Mouse (Mus musculus): ENCODE results near the gene Vmn1r219. TPM values are rescaled to one million over a fixed set of nuclear protein-coding genes. Genes with fewer than 3 reads are reported as not detected.
"Not testable (repeated sequence)": the region's sequence is repeated elsewhere in the genome, so short reads cannot be mapped to it uniquely, and the experiment has no call there.

Gene Vmn1r219
- not detected in 2 replicates for polyA plus RNA-seq (2015; fragmentation: Nextera tagmentation; extraction: Ambion mirVana)

DNA sequence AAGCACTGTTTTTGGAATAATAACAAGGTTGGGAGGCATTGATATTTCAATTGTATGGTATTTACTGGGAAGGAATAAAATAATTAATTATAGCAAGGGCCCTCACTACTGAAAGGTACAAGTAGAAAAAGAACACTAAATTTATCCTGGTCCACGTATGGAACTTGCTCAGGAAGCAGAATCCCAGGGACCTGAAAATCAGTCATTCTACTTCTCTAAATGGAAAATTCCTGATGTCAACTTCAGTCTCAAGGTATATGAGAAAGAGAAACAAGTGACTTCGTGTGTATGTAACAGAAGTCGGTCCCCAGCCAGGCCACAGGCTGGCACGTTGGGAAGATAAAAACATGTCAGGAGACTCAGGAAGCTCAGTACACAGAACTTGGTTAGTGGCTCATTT, at the start of gene Vmn1r219:
Gene Vmn1r219 (plus strand): TSS at position 301 of the 400 bp plus-strand sequence.
- 82% methylated on average over 4 of the region's 4 CpGs for WGBS
- no peak within 1 kb of the TSS for H3K4me2 ChIP-seq (replicated peaks)
- H3K27ac ChIP-seq (replicated peaks), result no peak within 1 kb of the TSS
- no peak within 1 kb of the TSS for H3K9ac ChIP-seq (replicated peaks)
- H3K9me3 ChIP-seq, result no peaks in the 10 kb centered on the region
- no peaks in the 10 kb centered on the region for H3K27me3 ChIP-seq
- no peaks in the 10 kb centered on the region for H3K36me3 ChIP-seq
- ATAC-seq (replicated peaks), result no peak
- H3K4me1 ChIP-seq, result no peaks in the 10 kb centered on the region
- no peak within 1 kb of the TSS for H3K4me3 ChIP-seq

DNA sequence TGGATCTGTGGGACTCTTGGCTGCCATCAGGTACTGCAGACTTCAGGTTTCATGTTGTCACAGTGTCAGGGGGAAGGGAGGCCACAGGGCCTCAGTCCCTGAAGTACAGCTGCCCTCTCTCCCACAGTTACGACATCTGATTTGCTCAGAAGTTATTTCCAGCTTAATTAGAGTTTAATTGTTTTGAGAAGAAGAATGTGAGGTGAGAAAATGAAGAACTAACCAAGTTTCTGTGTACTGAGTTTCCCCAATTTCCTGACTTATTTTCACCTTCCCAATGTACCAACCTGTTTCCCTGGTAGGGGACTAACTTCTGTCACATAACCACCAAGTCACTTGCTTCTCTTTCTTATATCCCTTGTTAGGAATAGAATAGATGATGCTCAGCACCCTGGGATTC, 41.0 kb upstream of the Vmn1r219 start, which contains the start of gene Vmn1r217:
Gene Vmn1r217 (minus strand): TSS at position 101 of the 400 bp plus-strand sequence.
- H3K4me1 ChIP-seq; H3K27ac ChIP-seq (replicated peaks); H3K27me3 ChIP-seq; H3K4me2 ChIP-seq (replicated peaks); H3K9me3 ChIP-seq; H3K4me3 ChIP-seq; H3K36me3 ChIP-seq; ATAC-seq (replicated peaks); H3K9ac ChIP-seq (replicated peaks): not testable (repeated sequence)
- 88% methylated on average over 1 of the region's 1 CpGs for WGBS

GRCm38 (mm10) chr13:23120611-23121010, 38.5 kb upstream of the Vmn1r219 start:
- Histone ChIP-seq H3K27ac (replicated peaks) (no peak overlapping the region), H3K4me3 (no peak overlapping the region), H3K36me3 (no peaks in the 10 kb centered on the region), H3K9me3 (no peaks in the 10 kb centered on the region), H3K4me1 (no peaks in the 10 kb centered on the region), H3K4me2 (replicated peaks) (no peak overlapping the region), H3K9ac (replicated peaks) (no peak overlapping the region), H3K27me3 (no peaks in the 10 kb centered on the region)
- WGBS, result 89% methylated on average over 2 of the region's 2 CpGs
- ATAC-seq (replicated peaks), result no peak

- Histone ChIP-seq H3K9me3 (no peaks in the 10 kb centered on the region), H3K4me3 (no peak within 1 kb of the TSS), H3K27me3 (no peaks in the 10 kb centered on the region), H3K4me2 (replicated peaks) (no peak within 1 kb of the TSS), H3K9ac (replicated peaks) (no peak within 1 kb of the TSS), H3K4me1 (no peaks in the 10 kb centered on the region), H3K27ac (replicated peaks) (no peak within 1 kb of the TSS), H3K36me3 (no peaks in the 10 kb centered on the region)
- ATAC-seq (replicated peaks), result no peak
- WGBS, result 74% methylated on average over 3 of the region's 3 CpGs
Measured at GRCm38 (mm10) chr13:23133099-23133498, 26.0 kb upstream of the Vmn1r219 start, which contains the start of gene Vmn1r218. Gene Vmn1r218 (plus strand): TSS chr13:23133155.

DNA sequence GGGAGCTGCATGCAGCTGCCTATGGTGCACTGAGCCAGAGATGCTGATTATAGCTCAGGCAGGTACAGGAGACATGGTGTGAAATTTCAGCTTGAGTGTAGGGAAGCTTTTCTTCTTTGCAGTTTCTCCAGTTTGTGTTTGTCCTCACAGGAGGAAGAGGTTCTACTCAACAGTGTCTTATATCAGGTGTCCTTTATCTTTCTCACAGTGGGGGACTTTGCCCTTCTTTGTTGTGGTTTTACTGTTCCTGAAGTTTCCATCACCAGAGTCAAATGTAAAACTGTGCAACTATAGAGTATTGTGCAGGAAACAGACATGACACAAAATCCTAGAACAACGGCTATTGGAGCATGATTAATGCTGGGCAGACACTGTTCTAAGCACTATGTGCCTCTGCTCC, 25.6 kb upstream of the Vmn1r219 start:
- no peak overlapping the region for H3K9ac ChIP-seq (replicated peaks)
- no peak for ATAC-seq (replicated peaks)
- H3K4me3 ChIP-seq, result no peak overlapping the region
- H3K27me3 ChIP-seq, result no peaks in the 10 kb centered on the region
- no peaks in the 10 kb centered on the region for H3K4me1 ChIP-seq
- H3K27ac ChIP-seq (replicated peaks), result no peak overlapping the region
- no peaks in the 10 kb centered on the region for H3K36me3 ChIP-seq
- 73% methylated on average over 1 of the region's 1 CpGs for WGBS
- no peaks in the 10 kb centered on the region for H3K9me3 ChIP-seq
- H3K4me2 ChIP-seq (replicated peaks), result no peak overlapping the region

DNA sequence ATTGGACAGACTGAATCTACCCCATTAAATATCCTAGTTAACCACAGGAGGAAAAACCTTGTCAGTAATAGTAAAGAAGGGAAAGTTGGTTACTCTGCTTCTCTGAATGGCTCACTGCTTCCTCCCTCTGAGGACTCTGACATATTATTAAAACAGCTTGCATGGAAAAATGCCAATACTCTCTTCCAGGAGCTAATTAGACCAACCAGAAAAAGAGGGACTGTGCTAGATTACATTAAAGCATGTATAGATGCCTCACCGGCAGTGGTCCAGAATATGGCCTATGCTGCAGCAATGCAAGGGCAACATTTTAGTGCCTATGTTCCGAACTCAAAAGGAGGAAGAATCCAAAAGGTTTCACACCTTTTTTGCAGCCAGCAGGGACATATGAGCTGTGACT, 20.2 kb upstream of the Vmn1r219 start:
- H3K9me3 ChIP-seq, result no peaks in the 10 kb centered on the region
- H3K36me3 ChIP-seq, result no peaks in the 10 kb centered on the region
- no peak overlapping the region for H3K4me3 ChIP-seq
- ATAC-seq (replicated peaks), result peak; percentile 88
- 44% methylated on average over 2 of the region's 2 CpGs for WGBS
- peak overlapping the region; percentile 54 for H3K27ac ChIP-seq (replicated peaks)
- H3K27me3 ChIP-seq, result no peaks in the 10 kb centered on the region
- no peak overlapping the region for H3K9ac ChIP-seq (replicated peaks)
- H3K4me2 ChIP-seq (replicated peaks), result no peak overlapping the region
- no peaks in the 10 kb centered on the region for H3K4me1 ChIP-seq

DNA sequence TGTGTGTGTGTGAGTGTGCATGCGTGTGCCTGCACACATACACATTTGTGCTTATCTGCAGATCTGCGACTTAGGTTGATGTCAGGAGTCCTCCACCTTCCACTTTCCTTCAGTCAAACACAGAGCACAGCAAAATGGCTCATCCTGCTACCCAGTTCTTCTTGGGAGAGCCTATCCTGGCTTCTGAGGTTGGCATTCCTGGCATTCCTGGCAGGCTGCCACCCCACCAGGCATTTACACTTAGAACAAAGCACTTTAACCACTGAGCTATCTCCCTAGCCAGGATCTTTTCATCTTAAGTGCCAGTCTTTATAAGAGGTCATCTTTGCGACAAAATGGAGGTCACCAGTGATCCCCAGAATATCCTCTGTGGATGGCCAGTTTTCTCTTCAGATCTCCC, 1.3 kb upstream of the Vmn1r219 start:
- no peak for ATAC-seq (replicated peaks)
- no peaks in the 10 kb centered on the region for H3K4me1 ChIP-seq
- no peak overlapping the region for H3K4me3 ChIP-seq
- H3K4me2 ChIP-seq (replicated peaks), result no peak overlapping the region
- WGBS, result 58% methylated on average over 3 of the region's 3 CpGs
- H3K36me3 ChIP-seq, result no peaks in the 10 kb centered on the region
- H3K27ac ChIP-seq (replicated peaks), result no peak overlapping the region
- no peaks in the 10 kb centered on the region for H3K9me3 ChIP-seq
- no peaks in the 10 kb centered on the region for H3K27me3 ChIP-seq
- no peak overlapping the region for H3K9ac ChIP-seq (replicated peaks)

DNA sequence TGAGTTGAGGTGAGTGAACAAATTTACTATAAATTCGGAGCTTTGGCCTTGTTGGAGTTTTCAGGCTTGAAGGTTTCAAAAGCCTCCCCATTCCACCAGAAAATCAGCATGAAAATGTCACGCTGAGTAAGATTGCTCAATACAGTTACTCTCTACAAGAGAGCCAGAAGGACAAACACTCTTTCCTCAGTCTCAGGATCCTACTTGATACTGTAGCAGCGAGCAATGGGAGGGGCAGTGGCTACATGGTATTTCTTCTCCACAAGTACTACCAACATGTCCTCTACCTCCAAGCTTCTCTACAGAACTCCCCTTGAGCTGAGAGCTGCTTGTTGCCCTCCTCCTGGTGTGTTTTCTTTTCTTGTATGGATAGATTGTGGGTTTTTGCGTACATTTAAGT, 7.4 kb downstream of the Vmn1r219 start:
- not testable (repeated sequence) for H3K9me3 ChIP-seq; H3K4me3 ChIP-seq; H3K27me3 ChIP-seq; H3K4me2 ChIP-seq (replicated peaks); ATAC-seq (replicated peaks); H3K4me1 ChIP-seq; H3K36me3 ChIP-seq; H3K9ac ChIP-seq (replicated peaks); H3K27ac ChIP-seq (replicated peaks)
- 84% methylated on average over 4 of the region's 4 CpGs for WGBS

DNA sequence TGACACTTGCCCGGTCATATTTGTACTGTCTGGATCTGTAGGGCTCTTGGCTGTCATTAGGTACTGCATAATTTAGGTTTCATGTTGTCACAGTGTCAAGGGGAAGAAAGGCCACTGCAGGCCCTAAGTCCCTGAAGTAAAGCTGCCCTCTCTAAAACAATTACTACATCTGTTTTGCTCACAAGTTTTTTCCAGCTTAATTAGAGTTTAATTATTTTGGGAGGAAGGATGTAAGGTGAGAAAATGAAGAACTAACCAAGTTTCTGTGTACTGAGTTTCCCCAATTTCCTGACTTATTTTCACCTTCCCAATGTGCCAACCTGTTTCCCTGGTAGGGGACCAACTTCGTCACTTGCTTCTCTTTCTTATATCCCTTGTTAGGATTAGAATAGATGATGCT, 28.8 kb downstream of the Vmn1r219 start, which contains the start of gene Vmn1r220:
Gene Vmn1r220 (minus strand): TSS at position 101 of the 400 bp plus-strand sequence.
- Histone ChIP-seq H3K4me3 (no peak within 1 kb of the TSS), H3K4me2 (replicated peaks) (no peak within 1 kb of the TSS), H3K9me3 (no peaks in the 10 kb centered on the region), H3K9ac (replicated peaks) (no peak within 1 kb of the TSS), H3K27ac (replicated peaks) (no peak within 1 kb of the TSS), H3K36me3 (no peaks in the 10 kb centered on the region), H3K4me1 (no peaks in the 10 kb centered on the region), H3K27me3 (no peaks in the 10 kb centered on the region)
- WGBS, result 91% methylated on average over 2 of the region's 2 CpGs
- ATAC-seq (replicated peaks), result no peak

- not testable (repeated sequence) for H3K9me3 ChIP-seq; H3K9ac ChIP-seq (replicated peaks); H3K27me3 ChIP-seq; ATAC-seq (replicated peaks); H3K4me3 ChIP-seq; H3K4me1 ChIP-seq; H3K27ac ChIP-seq (replicated peaks); H3K4me2 ChIP-seq (replicated peaks); H3K36me3 ChIP-seq
- WGBS, result 77% methylated on average over 1 of the region's 1 CpGs
Measured at GRCm38 (mm10) chr13:23203885-23204284, 44.8 kb downstream of the Vmn1r219 start.

- H3K4me2 ChIP-seq (replicated peaks); H3K36me3 ChIP-seq; ATAC-seq (replicated peaks); H3K4me3 ChIP-seq; H3K4me1 ChIP-seq; H3K27me3 ChIP-seq; H3K9ac ChIP-seq (replicated peaks); H3K9me3 ChIP-seq; H3K27ac ChIP-seq (replicated peaks): not testable (repeated sequence)
- 92% methylated on average over 2 of the region's 2 CpGs for WGBS
Measured at GRCm38 (mm10) chr13:23213827-23214226, 54.7 kb downstream of the Vmn1r219 start, which contains the start of gene Vmn1r221. Gene Vmn1r221 (plus strand): TSS chr13:23214127.
